Comparison of ENCODE assay signal across 9 mouse cellular contexts in genomic region chr4:154856882-154857281, GRCm38 (mm10). TPM values are rescaled to one million over a fixed set of nuclear protein-coding genes. Genes with fewer than 3 reads are reported as not detected.
DNase-seq lines count a peak whose midpoint lies in the region; ATAC-seq lines count a peak whose summit lies in the region.
"Had no signal": no experiment of that assay in that cellular context is flagged by ENCODE, and none has a peak within 500 bp of the region (broad histone marks: within the 10 kb centered on the region; RNA-seq: fewer than 3 reads in every experiment).

No protein-coding gene starts in this region.

- H3K4me1 ChIP-seq in heart, embryonic 10.5 days = peaks cover 21% of the 10 kb centered on the region
- peaks cover 19% of the 10 kb centered on the region for H3K4me1 ChIP-seq in heart, embryonic 15.5 days (replicated peaks)
- peaks cover 13% of the 10 kb centered on the region for H3K4me1 ChIP-seq in midbrain, embryonic 13.5 days (replicated peaks)

- no peaks in the 10 kb centered on the region for H3K9me3 ChIP-seq in heart, embryonic 10.5 days
- no peaks in the 10 kb centered on the region for H3K9me3 ChIP-seq in heart, embryonic 15.5 days (replicated peaks)
- no peaks in the 10 kb centered on the region for H3K9me3 ChIP-seq in midbrain, embryonic 13.5 days

- DNase-seq in heart, embryonic 10.5 days (ENCODE audit: low spot score) = no peak
- no peak for DNase-seq in heart, adult 18-20 months
- DNase-seq in ZHBTc4 (ENCODE audit: low read depth, low spot score) = peak; percentile 59
- no peak for DNase-seq in natural killer cell, adult 2 months (ENCODE audit: low spot score in 2 of 2)
- no peak for DNase-seq in left cerebral cortex, adult 8-10 months (ENCODE audit: low spot score in 2 of 2)
- DNase-seq in kidney, adult 11 months = no peak

- 82% methylated on average over 7 of the region's 7 CpGs for WGBS in heart, embryonic 10.5 days
- WGBS in heart, embryonic 15.5 days = 89% methylated on average over 7 of the region's 7 CpGs
- WGBS in midbrain, embryonic 13.5 days = 84% methylated on average over 7 of the region's 7 CpGs

- H3K4me3 ChIP-seq in heart, embryonic 10.5 days = peak overlapping the region; percentile 70; the same call in 1 of the 2 replicates
- 0 out of 2 replicates have a peak overlapping the region, but pooled peaks have one; percentile 56 for H3K4me3 ChIP-seq in heart, embryonic 15.5 days
- H3K4me3 ChIP-seq in midbrain, embryonic 13.5 days (replicated peaks) = 0 out of 2 replicates have a peak overlapping the region, but pooled peaks have one; percentile 51

- H3K27me3 ChIP-seq in heart, embryonic 10.5 days (ENCODE audit: insufficient read depth, poor library complexity, severe bottlenecking) = peaks cover 79% of the 10 kb centered on the region
- H3K27me3 ChIP-seq in heart, embryonic 15.5 days = peaks cover 55% of the 10 kb centered on the region
- H3K27me3 ChIP-seq in midbrain, embryonic 13.5 days = peaks cover 62% of the 10 kb centered on the region

- H3K4me2 ChIP-seq in heart, embryonic 15.5 days = 0 out of 2 replicates have a peak overlapping the region, but pooled peaks have one; percentile 96
- H3K4me2 ChIP-seq in midbrain, embryonic 13.5 days (replicated peaks) = peak overlapping the region; percentile 79

- no peak overlapping the region for H3K9ac ChIP-seq in heart, embryonic 15.5 days
- 0 out of 2 replicates have a peak overlapping the region, but pooled peaks have one; percentile 72 for H3K9ac ChIP-seq in midbrain, embryonic 13.5 days (replicated peaks)

- no peak overlapping the region for H3K27ac ChIP-seq in heart, embryonic 10.5 days
- H3K27ac ChIP-seq in heart, embryonic 15.5 days = no peak overlapping the region
- peak overlapping the region; percentile 90; the same call in 1 of the 2 replicates for H3K27ac ChIP-seq in midbrain, embryonic 13.5 days

- H3K36me3 ChIP-seq in heart, embryonic 10.5 days = no peaks in the 10 kb centered on the region
- H3K36me3 ChIP-seq in heart, embryonic 15.5 days = no peaks in the 10 kb centered on the region
- no peaks in the 10 kb centered on the region for H3K36me3 ChIP-seq in midbrain, embryonic 13.5 days

- ATAC-seq in heart, embryonic 15.5 days (replicated peaks; ENCODE audit: insufficient number of reproducible peaks, insufficient read depth, low FRiP score, low read depth) = no peak
- no peak for ATAC-seq in midbrain, embryonic 13.5 days

RNA-seq across cellular contexts. Expression of gene Mmel1, which starts 12.5 kb away (rescaled TPM):
- polyA plus RNA-seq in heart, embryonic 10.5 days (2016; fragmentation: Nextera tagmentation; extraction: Ambion mirVana) = 0.12 and 0.62 TPM in 2 replicates
- total RNA-seq in heart, adult 18-20 months (2021) = under 1 TPM; 0.10 to 0.13 TPM
- 0.58 and 0.60 TPM in 2 replicates for polyA plus RNA-seq in heart, embryonic 15.5 days (2015; fragmentation: Nextera tagmentation; extraction: Ambion mirVana)
- polyA plus RNA-seq in midbrain, embryonic 13.5 days (2015; fragmentation: Nextera tagmentation; extraction: Ambion mirVana) = 0.32 and 0.35 TPM in 2 replicates
- total RNA-seq in left cerebral cortex, adult 8-10 months (2022) = 1 to 10 TPM in 2 of 4 experiments, under 1 TPM in 2; 0.37 to 1.2 (median 0.78) TPM
- total RNA-seq: liver, adult 2 months had no signal

RNA-seq across cellular contexts. Expression of gene Ttc34, which starts 19.6 kb away (rescaled TPM):
- polyA plus RNA-seq in heart, embryonic 10.5 days (2016; fragmentation: Nextera tagmentation; extraction: Ambion mirVana) = 0.39 and 0.44 TPM in 2 replicates
- total RNA-seq in heart, adult 18-20 months (2021) = under 1 TPM; 0.15 to 0.18 TPM
- polyA plus RNA-seq in heart, embryonic 15.5 days (2015; fragmentation: Nextera tagmentation; extraction: Ambion mirVana) = 0.06 and 0.14 TPM in 2 replicates
- 0.62 and 0.70 TPM in 2 replicates for polyA plus RNA-seq in midbrain, embryonic 13.5 days (2015; fragmentation: Nextera tagmentation; extraction: Ambion mirVana)
- 1 to 10 TPM; 2.8 to 5.0 (median 4.4) TPM for total RNA-seq in left cerebral cortex, adult 8-10 months (2022)
- total RNA-seq: liver, adult 2 months had no signal

RNA-seq across cellular contexts. Expression of gene Fam213b, which starts 42.1 kb away (rescaled TPM):
- 24.6 and 32.3 TPM in 2 replicates for polyA plus RNA-seq in heart, embryonic 10.5 days (2016; fragmentation: Nextera tagmentation; extraction: Ambion mirVana)
- 10 to 100 TPM; 82.5 to 98.2 TPM for total RNA-seq in heart, adult 18-20 months (2021)
- polyA plus RNA-seq in heart, embryonic 15.5 days (2015; fragmentation: Nextera tagmentation; extraction: Ambion mirVana) = 46.7 and 53.6 TPM in 2 replicates
- polyA plus RNA-seq in midbrain, embryonic 13.5 days (2015; fragmentation: Nextera tagmentation; extraction: Ambion mirVana) = 43.4 and 46.9 TPM in 2 replicates
- total RNA-seq in left cerebral cortex, adult 8-10 months (2022) = 10 to 100 TPM; 56.5 to 68.1 (median 60.5) TPM
